Mouse (Mus musculus) embryonic facial prominence, embryonic 15.5 days (tissue): Measurements from ENCODE around the gene Pnpla2. TPM values are rescaled to one million over a fixed set of nuclear protein-coding genes. Genes with fewer than 3 reads are reported as not detected.
"Not testable (repeated sequence)": the region's sequence is repeated elsewhere in the genome, so short reads cannot be mapped to it uniquely, and the experiment has no call there.

Source experiments
- ATAC-seq: fragments of 200-750 bp; cut with Nextera tagmentation; 2 replicates; pipeline ENCODE4 v1.8.0; 2017; ENCODE audit warnings: low read depth, moderate TSS enrichment; ENCODE audit not compliant: insufficient number of reproducible peaks, low FRiP score, low TSS enrichment
- H3K27ac ChIP-seq: fragments of 300-500 bp; sonication (generic); replicated peaks from 2 replicates; pipeline ENCODE4 v1.5.1; 2015; ENCODE audit warnings: mild to moderate bottlenecking, inconsistent platforms
- H3K27me3 ChIP-seq: fragments of 300-500 bp; sonication (generic); 2 replicates; pipeline ENCODE4 v1.6.1; 2015; ENCODE audit warnings: inconsistent platforms
- H3K36me3 ChIP-seq: fragments of 300-500 bp; sonication (generic); 2 replicates; pipeline ENCODE4 v1.6.1; 2015; ENCODE audit warnings: mild to moderate bottlenecking, inconsistent platforms
- H3K4me1 ChIP-seq: fragments of 300-500 bp; sonication (generic); 2 replicates; pipeline ENCODE4 v1.6.1; 2015; ENCODE audit warnings: inconsistent platforms
- H3K4me2 ChIP-seq: fragments of 300-500 bp; sonication (generic); replicated peaks from 2 replicates; pipeline ENCODE4 v1.6.1; 2015; ENCODE audit warnings: mild to moderate bottlenecking, inconsistent platforms
- H3K4me3 ChIP-seq: fragments of 300-500 bp; sonication (generic); replicated peaks from 2 replicates; pipeline ENCODE4 v1.5.1; 2015; ENCODE audit warnings: mild to moderate bottlenecking, inconsistent platforms
- H3K9ac ChIP-seq: fragments of 300-500 bp; sonication (generic); 2 replicates; pipeline ENCODE4 v1.6.1; 2015; ENCODE audit warnings: inconsistent platforms
- H3K9me3 ChIP-seq: fragments of 300-500 bp; sonication (generic); replicated peaks from 2 replicates; pipeline ENCODE4 v1.6.1; 2016; ENCODE audit warnings: inconsistent platforms
- WGBS: fragments of 180-500 bp; shearing (Covaris S2); methylation state at CpG from one replicate; pipeline ENCODE4 v1.1.7; 2015; 5-methylcytosine and 5-hydroxymethylcytosine counted together
- polyA plus RNA-seq: library from polyadenylated mRNA; unstranded; fragments of >200 nt; fragmentation: Nextera tagmentation; extraction: Ambion mirVana; gene quantifications from 2 replicates; pipeline ENCODE4 v1.2.1, GENCODE M21; 2015

Pnpla2 gene
- polyA plus RNA-seq, 1 experiment from 2014 or later, result 27.9 TPM

DNA sequence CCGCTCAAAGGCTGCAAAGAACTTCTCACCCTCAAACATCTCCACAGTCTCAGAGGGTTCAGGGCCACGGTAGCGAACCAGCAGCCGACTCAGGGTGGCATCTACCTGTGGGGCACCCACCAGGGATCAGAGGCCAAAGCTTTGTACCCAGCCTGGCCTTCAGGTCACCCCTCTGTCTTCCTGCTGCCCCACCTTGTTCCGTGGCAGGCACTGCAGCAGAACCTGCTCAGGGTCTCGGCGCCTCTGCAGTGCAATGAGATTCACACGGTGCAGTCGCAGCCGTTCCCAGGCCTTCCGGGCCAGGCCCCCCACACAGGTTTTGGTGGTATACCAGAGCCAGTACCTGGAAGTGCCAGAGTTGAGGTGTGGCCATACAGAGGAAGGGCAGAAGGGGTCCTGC lies 15.2 kb upstream of the Pnpla2 start:
- H3K4me3 ChIP-seq, result no peak overlapping the region
- H3K36me3 ChIP-seq, result peaks cover 23% of the 10 kb centered on the region
- WGBS, result 94% methylated on average over 11 of the region's 11 CpGs
- H3K27me3 ChIP-seq, result no peaks in the 10 kb centered on the region
- H3K4me1 ChIP-seq, result peaks cover 68% of the 10 kb centered on the region
- no peak overlapping the region for H3K4me2 ChIP-seq
- no peak overlapping the region for H3K9ac ChIP-seq
- no peak for ATAC-seq
- no peaks in the 10 kb centered on the region for H3K9me3 ChIP-seq
- H3K27ac ChIP-seq, result no peak overlapping the region

DNA sequence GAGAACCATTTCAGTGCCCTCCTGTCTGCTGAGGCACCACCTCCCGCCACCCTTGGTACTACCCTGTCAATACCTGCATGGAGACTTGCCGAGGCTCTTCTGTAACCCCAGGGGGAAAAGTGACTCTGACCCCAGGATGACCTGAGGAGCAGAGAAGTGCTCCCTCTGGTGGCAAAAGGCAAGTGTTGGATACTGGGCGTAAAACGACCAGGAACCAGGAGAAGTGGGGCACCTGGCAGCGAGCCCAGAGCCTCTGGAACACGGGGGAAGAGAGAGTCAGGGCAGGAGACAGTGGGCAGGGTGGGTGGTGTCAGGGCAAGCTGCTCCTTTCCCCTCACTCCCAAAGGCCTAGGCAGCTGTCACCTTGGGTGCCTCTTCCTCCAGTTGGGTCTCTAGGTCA lies 14.4 kb upstream of the Pnpla2 start:
- Histone ChIP-seq H3K9ac (no peak overlapping the region), H3K27me3 (no peaks in the 10 kb centered on the region), H3K36me3 (peaks cover 23% of the 10 kb centered on the region), H3K4me3 (no peak overlapping the region), H3K27ac (no peak overlapping the region), H3K4me1 (peaks cover 61% of the 10 kb centered on the region), H3K4me2 (no peak overlapping the region), H3K9me3 (no peaks in the 10 kb centered on the region)
- ATAC-seq, result no peak
- whole genome bisulfite sequencing, result 25% methylated on average over 6 of the region's 6 CpGs

DNA sequence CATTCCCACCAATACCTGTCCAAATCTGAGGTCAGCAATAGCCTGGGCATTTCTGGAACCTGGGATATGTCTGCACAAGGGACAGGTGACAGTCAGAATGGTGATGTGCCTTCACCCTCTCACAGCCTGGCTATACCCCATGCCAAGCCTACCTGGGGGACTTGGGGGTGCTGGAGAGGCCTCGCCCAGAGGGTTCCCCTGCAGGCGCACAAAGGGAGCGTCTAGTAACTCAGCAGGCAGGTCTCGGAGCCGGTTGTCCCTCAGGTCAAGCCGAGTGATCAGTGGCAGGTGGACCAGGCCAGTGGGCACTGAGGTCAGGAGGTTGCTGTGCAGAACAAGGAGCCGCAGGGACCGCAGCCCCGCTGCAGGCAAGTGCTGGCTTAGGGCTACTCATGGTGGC lies 13.5 kb upstream of the Pnpla2 start:
- no peak overlapping the region for H3K27ac ChIP-seq
- H3K36me3 ChIP-seq, result peaks cover 23% of the 10 kb centered on the region
- H3K27me3 ChIP-seq, result no peaks in the 10 kb centered on the region
- H3K4me2 ChIP-seq, result no peak overlapping the region
- 89% methylated on average over 9 of the region's 9 CpGs for WGBS
- 0 out of 2 replicates have a peak overlapping the region, but pooled peaks have one; percentile 1 for H3K9ac ChIP-seq
- no peak for ATAC-seq
- no peaks in the 10 kb centered on the region for H3K9me3 ChIP-seq
- no peak overlapping the region for H3K4me3 ChIP-seq
- H3K4me1 ChIP-seq, result peaks cover 55% of the 10 kb centered on the region

DNA sequence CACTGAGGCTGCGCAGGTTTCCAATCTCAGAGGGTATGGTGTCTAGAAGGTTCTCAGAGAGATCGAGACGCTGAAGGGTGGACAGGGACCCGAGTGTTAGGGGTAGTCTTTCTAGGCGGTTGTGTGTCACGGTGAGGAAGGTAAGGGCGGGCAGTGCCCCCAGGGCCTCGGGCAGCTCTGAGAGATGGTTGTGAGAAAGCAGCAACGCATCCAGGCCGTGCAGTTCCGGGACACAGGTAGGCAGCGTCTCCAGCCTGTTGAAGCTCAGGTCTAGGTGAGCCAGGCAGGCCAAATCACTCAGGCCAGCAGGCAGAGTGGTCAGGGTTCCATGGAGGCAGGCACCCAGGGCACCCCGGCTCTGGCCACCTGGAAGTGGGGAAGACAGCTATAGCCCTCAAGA lies 12.8 kb upstream of the Pnpla2 start:
- peak overlapping the region; percentile 84 for H3K4me2 ChIP-seq
- no peaks in the 10 kb centered on the region for H3K27me3 ChIP-seq
- no peaks in the 10 kb centered on the region for H3K9me3 ChIP-seq
- H3K4me3 ChIP-seq, result peak overlapping the region; percentile 52; the same call in 1 of the 2 replicates
- 88% methylated on average over 13 of the region's 13 CpGs for WGBS
- peaks cover 23% of the 10 kb centered on the region for H3K36me3 ChIP-seq
- H3K4me1 ChIP-seq, result peaks cover 51% of the 10 kb centered on the region
- no peak overlapping the region for H3K27ac ChIP-seq
- no peak for ATAC-seq
- H3K9ac ChIP-seq, result no peak overlapping the region

DNA sequence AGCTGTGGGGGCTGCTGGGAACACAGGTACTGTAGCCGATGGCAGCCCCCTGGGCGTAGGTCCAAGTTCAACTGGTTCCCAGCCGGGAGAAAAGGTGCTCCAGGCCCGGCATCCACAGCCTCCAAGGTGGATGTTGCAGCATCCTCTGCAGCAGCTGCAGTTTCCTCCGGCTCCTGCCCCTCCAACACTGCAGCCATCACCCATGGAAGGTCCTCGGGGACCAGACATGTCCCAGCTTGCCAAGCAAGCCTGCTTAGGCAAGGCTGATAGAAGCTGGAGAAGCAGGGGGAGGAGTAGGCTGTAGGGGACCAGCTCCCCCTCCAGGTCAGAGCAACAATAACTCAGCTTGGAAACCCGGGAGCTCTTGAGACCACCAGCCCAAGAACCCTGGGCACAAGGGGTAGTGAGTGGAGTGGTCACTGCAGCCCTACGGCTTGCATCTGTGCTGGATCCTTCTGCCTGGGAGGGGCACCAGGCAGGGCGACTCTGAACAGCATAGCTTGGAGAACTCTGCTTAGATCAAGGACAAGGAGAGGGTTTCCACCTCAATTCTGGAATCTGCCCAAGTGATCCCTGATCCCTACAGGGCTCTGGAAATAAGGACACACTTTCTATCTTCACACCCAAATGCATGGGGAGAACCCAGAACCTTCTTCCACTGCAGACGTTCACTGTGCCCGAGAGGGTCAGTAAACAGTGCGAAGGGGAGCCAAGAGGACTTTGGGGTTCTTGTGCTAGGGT lies 11.7 kb upstream of the Pnpla2 start:
- no peak for ATAC-seq
- H3K4me2 ChIP-seq, result peak overlapping the region; percentile 84
- H3K9me3 ChIP-seq, result no peaks in the 10 kb centered on the region
- peaks cover 23% of the 10 kb centered on the region for H3K36me3 ChIP-seq
- 15% methylated on average over 12 of the region's 12 CpGs for WGBS
- H3K27ac ChIP-seq, result peak overlapping the region; percentile 58; the same call in 1 of the 2 replicates
- no peaks in the 10 kb centered on the region for H3K27me3 ChIP-seq
- peak overlapping the region; percentile 52 for H3K4me3 ChIP-seq
- peaks cover 43% of the 10 kb centered on the region for H3K4me1 ChIP-seq
- H3K9ac ChIP-seq, result peak overlapping the region; percentile 51

DNA sequence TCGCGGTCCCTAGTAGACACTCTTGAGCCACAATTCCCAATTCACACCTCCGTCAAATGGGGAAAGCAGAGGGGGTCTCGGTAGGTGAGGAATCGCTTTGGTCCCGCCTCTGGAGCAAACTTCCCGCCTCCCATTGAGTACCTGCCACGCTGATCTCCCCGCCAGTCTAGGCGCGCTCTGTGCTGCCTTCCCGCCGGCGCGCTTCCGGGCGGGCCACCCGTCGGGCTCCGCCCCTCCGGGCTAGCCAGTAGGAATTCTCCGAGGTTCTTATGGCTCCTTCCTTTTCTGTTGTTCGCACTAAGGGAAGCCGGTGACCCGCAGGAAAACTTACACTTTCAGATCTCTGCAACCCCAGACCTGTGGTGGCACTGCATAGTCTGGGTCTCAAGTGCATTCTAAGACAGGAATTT lies 11.2 kb upstream of the Pnpla2 start, which contains the start of gene Pidd1:
Gene Pidd1, minus strand, starts transcription at position 198 of the 410 bp plus-strand sequence.
- Histone ChIP-seq H3K27me3 (no peaks in the 10 kb centered on the region), H3K9me3 (no peaks in the 10 kb centered on the region), H3K36me3 (peaks cover 26% of the 10 kb centered on the region), H3K4me2 (peak within 1 kb of the TSS; percentile 84), H3K4me1 (peaks cover 49% of the 10 kb centered on the region), H3K4me3 (peak within 1 kb of the TSS; percentile 52), H3K27ac (peak within 1 kb of the TSS; percentile 58), H3K9ac (peak within 1 kb of the TSS; percentile 51)
- 0 out of 2 replicates have a peak, but pooled peaks have one; percentile 63 for ATAC-seq
- WGBS, result under 1% methylated on average over 25 of the region's 25 CpGs

DNA sequence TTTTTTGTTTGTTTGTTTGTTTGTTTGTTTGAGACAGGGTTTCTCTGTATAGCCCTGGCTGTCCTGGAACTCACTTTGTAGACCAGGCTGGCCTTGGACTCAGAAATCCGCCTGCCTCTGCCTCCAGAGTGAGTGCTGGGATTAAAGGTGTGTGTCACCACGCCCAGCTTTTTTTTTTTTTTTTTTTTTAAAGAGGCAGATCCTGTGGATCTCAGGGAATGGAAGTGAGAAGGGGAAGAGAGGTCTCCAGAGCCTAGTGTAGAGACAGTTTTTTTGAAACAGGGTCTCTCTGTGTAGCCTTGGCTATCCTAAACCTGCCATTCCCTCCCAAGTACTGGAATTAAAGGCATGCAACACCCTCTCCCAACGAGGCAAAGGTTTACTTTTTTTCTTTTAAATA lies 8.6 kb upstream of the Pnpla2 start:
- H3K4me3 ChIP-seq, ATAC-seq: not testable (repeated sequence)
- WGBS, result 79% methylated on average over 3 of the region's 3 CpGs

DNA sequence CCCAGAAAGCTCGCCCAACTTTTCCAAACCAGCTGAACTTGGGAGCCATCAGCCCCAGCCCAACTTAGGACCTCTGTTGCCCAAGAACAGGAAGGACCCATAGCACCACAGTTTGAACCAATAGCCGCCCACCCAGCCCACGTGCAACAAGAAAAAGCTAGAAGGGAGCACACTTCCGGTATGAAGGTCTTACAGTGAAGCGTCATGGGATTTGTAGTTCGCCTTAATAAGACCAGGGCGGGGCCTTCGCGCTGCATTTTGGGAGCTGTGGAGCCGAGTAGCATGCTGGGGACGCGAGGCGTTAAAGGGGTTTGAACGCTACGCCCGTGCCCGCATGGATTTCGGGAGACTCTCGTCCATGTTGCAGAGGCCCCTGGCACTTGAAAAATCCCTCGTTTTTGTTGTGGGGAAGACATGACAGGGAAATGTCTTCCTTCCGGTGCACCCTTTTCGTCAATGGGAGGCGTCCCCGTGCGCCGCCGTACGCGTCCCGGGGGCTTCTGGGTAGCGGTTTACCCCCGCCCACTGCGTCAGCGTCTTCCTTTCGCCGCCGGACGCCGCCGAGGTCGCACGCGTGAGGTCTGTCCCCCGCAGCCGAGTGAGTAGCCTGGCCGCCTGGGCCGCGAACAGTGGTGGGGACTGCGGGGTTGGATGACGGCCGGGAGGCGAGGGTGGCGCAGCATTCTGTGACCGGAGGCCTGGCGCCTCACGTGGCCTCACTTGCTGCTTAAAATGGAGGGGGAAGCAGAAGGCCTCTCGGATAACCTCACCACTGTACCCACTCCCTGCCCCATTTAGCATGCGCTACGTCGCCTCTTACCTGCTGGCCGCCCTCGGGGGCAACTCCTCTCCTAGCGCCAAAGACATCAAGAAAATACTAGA lies 7.6 kb upstream of the Pnpla2 start, which contains the start of gene Rplp2:
Gene Rplp2, plus strand, starts transcription at position 261 of the 882 bp plus-strand sequence.
- Histone ChIP-seq H3K9me3 (no peaks in the 10 kb centered on the region), H3K4me3 (peak within 1 kb of the TSS; percentile 91), H3K4me1 (peaks cover 34% of the 10 kb centered on the region)

More for the DNA sequence above, 8.6 kb upstream of the Pnpla2 start:
- not testable (repeated sequence) for H3K9me3 ChIP-seq, H3K9ac ChIP-seq, H3K27me3 ChIP-seq, H3K4me2 ChIP-seq, H3K27ac ChIP-seq
- H3K36me3 ChIP-seq, result peaks cover 31% of the 10 kb centered on the region
- H3K4me1 ChIP-seq, result peaks cover 42% of the 10 kb centered on the region

DNA sequence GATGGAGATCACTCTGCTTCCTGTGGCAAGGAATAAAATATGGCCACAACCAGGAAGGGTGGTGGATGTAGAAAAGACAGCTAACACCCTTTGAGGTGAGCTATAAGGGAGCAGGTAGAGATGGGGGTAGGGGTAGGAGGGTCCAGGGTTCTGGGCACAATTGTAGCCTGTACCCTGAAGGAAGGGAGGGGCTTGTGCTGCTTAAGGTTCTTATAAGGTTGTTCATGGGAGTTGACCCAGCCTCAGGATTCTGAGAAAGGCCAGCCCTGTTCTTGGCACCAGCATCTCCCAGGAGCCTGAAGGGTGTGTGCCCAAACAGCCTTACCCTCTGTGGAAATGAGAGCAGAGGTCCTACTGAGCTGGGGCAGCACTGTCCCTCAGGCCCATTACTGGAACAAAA lies 3.1 kb upstream of the Pnpla2 start:
- H3K9me3 ChIP-seq, result no peaks in the 10 kb centered on the region
- H3K4me1 ChIP-seq, result peaks cover 26% of the 10 kb centered on the region
- H3K4me3 ChIP-seq, result no peak overlapping the region

More for the DNA sequence above, 7.6 kb upstream of the Pnpla2 start, which contains the start of gene Rplp2:
- Histone ChIP-seq H3K27ac (peak within 1 kb of the TSS; percentile 94), H3K27me3 (no peaks in the 10 kb centered on the region), H3K36me3 (peaks cover 38% of the 10 kb centered on the region), H3K4me2 (peak within 1 kb of the TSS; percentile 59), H3K9ac (peak within 1 kb of the TSS; percentile 97)
- ATAC-seq, result peak; percentile 91
- WGBS, result under 1% methylated on average over 63 of the region's 63 CpGs

DNA sequence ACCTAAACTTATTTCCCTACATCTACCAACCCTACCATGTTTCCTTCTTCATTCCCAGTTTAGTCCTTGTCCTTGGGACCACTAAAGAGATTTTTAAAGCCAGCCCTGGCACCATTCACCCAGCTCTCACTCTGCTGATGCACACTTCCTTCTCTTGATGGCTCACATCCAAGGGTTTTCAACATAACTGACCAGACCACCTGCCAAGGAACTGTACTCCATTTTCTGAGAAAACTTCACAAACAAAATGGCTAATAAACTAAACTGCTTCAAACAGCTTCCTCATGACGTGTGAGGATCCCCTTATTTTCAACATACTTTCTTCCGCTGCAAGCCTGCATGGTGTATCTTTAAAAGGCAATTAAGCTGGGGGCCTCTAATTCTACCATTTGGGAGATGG lies 1.4 kb upstream of the Pnpla2 start:
- WGBS, result 79% methylated on average over 2 of the region's 2 CpGs
- ATAC-seq, result no peak
- Histone ChIP-seq H3K4me2 (no peak overlapping the region), H3K36me3 (peaks cover 37% of the 10 kb centered on the region), H3K9ac (no peak overlapping the region), H3K27me3 (peaks cover under 1% of the 10 kb centered on the region; the same call in 1 of the 2 replicates), H3K9me3 (no peaks in the 10 kb centered on the region), H3K4me1 (peaks cover 21% of the 10 kb centered on the region), H3K27ac (no peak overlapping the region), H3K4me3 (no peak overlapping the region)

More for the DNA sequence above, 3.1 kb upstream of the Pnpla2 start:
- Histone ChIP-seq H3K27me3 (no peaks in the 10 kb centered on the region), H3K36me3 (peaks cover 39% of the 10 kb centered on the region), H3K9ac (no peak overlapping the region), H3K4me2 (no peak overlapping the region), H3K27ac (no peak overlapping the region)
- no peak for ATAC-seq
